In the genomic region with DNA sequence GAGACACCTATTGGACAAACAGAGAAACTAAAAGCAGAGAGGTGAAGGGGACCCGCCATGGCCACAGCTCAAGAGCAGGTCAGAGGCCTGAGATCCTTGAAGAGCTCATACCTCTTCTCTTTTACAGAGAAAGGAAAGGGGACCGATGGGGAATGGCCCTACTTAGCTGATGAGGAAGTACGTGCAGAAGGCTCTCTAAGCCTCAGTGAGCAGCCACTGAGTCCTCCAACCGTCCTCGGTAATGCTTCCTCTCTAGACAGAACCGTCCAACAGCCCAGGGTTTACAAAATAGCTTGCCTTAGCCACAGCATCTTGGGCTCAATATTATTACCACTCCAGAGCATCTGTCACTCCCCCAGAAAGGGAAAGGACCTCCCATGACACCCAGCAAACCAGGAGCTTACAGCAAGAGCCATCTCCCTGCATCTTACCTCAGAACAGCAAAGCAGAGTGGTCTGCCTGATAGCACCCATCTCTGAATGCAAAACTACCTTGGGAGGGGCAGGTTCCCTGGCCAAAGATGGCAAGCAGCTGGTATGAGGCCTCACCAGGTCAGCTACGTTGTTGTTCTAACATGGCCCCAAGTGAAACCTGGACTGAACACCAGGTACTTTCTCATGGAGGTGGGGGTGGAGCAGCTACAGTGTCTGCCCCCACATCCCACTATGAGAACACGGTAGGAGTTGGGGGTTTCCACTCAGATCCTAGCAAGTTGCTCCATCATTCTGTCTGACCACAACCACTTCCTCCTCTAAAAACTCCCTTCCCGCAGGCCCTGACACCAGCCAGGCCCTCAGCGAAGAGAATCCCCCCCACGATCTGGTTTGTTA, we compare ENCODE assay signal across 7 mouse cellular contexts. TPM values are rescaled to one million over a fixed set of nuclear protein-coding genes. Genes with fewer than 3 reads are reported as not detected.
DNase-seq lines count a peak whose midpoint lies in the region; ATAC-seq and TF ChIP-seq lines count a peak whose summit lies in the region.

No protein-coding gene starts in this region.

- 60% methylated on average over 11 of the region's 11 CpGs for WGBS in lung, embryonic 15.5 days
- 64% methylated on average over 11 of the region's 11 CpGs for WGBS in embryonic facial prominence, embryonic 14.5 days
- 81% methylated on average over 11 of the region's 11 CpGs for WGBS in neural tube, embryonic 15.5 days
- 82% methylated on average over 11 of the region's 11 CpGs for WGBS in cerebellum, adult 2 months

- peak overlapping the region; percentile 7; the same call in 1 of the 2 replicates for H3K9ac ChIP-seq in lung, embryonic 15.5 days
- no peak overlapping the region for H3K9ac ChIP-seq in embryonic facial prominence, embryonic 14.5 days (ENCODE audit: low read depth, low read length)
- H3K9ac ChIP-seq in neural tube, embryonic 15.5 days (replicated peaks): no peak overlapping the region

- H3K4me3 ChIP-seq in lung, embryonic 15.5 days: no peak overlapping the region
- no peak overlapping the region for H3K4me3 ChIP-seq in embryonic facial prominence, embryonic 14.5 days (ENCODE audit: low read depth, low read length)
- no peak overlapping the region for H3K4me3 ChIP-seq in neural tube, embryonic 15.5 days (replicated peaks)
- no peak overlapping the region for H3K4me3 ChIP-seq in cerebellum, adult 2 months (replicated peaks; ENCODE audit: insufficient read depth, low read depth, low read length)

- ATAC-seq in lung, embryonic 15.5 days (ENCODE audit: borderline replicate concordance, extremely low read depth, low FRiP score, low TSS enrichment): no peak
- ATAC-seq in embryonic facial prominence, embryonic 14.5 days (ENCODE audit: low read depth): no peak
- ATAC-seq in megakaryocyte, adult 5-6 weeks (ENCODE audit: poor library complexity, severe bottlenecking): peak; percentile 57
- ATAC-seq in neural tube, embryonic 15.5 days (ENCODE audit: low FRiP score): no peak

- H3K27me3 ChIP-seq in lung, embryonic 15.5 days: no peaks in the 10 kb centered on the region
- H3K27me3 ChIP-seq in embryonic facial prominence, embryonic 14.5 days (replicated peaks; ENCODE audit: control insufficient read depth, insufficient read depth, low read length): no peaks in the 10 kb centered on the region
- no peaks in the 10 kb centered on the region for H3K27me3 ChIP-seq in neural tube, embryonic 15.5 days (replicated peaks)
- no peaks in the 10 kb centered on the region for H3K27me3 ChIP-seq in cerebellum, adult 2 months (ENCODE audit: control insufficient read depth, insufficient read depth, low read length)

- no peak for TF ChIP-seq CTCF in cerebellum, adult 2 months (IDR thresholded peaks at IDR 0.05; ENCODE audit: borderline replicate concordance, insufficient read depth, low read depth, low read length)

- no peak for TF ChIP-seq POLR2A in cerebellum, adult 2 months (IDR thresholded peaks at IDR 0.05; ENCODE audit: borderline replicate concordance, insufficient read depth, low read length)

- H3K27ac ChIP-seq in lung, embryonic 15.5 days: peak overlapping the region; percentile 83
- peak overlapping the region; percentile 74 for H3K27ac ChIP-seq in embryonic facial prominence, embryonic 14.5 days (replicated peaks; ENCODE audit: low read depth, low read length)
- no peak overlapping the region for H3K27ac ChIP-seq in neural tube, embryonic 15.5 days (replicated peaks)
- H3K27ac ChIP-seq in cerebellum, adult 2 months (ENCODE audit: insufficient read depth, low read length): no peak overlapping the region

- no peaks in the 10 kb centered on the region for H3K36me3 ChIP-seq in lung, embryonic 15.5 days
- H3K36me3 ChIP-seq in embryonic facial prominence, embryonic 14.5 days (ENCODE audit: control insufficient read depth, insufficient read depth, low read length): no peaks in the 10 kb centered on the region
- no peaks in the 10 kb centered on the region for H3K36me3 ChIP-seq in neural tube, embryonic 15.5 days

- no peaks in the 10 kb centered on the region for H3K9me3 ChIP-seq in lung, embryonic 15.5 days
- no peaks in the 10 kb centered on the region for H3K9me3 ChIP-seq in embryonic facial prominence, embryonic 14.5 days (ENCODE audit: control insufficient read depth, low read length)
- H3K9me3 ChIP-seq in neural tube, embryonic 15.5 days (replicated peaks): no peaks in the 10 kb centered on the region

- peak overlapping the region; percentile 43; the same call in 1 of the 2 replicates for H3K4me2 ChIP-seq in lung, embryonic 15.5 days
- H3K4me2 ChIP-seq in embryonic facial prominence, embryonic 14.5 days (ENCODE audit: low read depth, low read length): peak overlapping the region; percentile 44; the same call in 1 of the 2 replicates
- H3K4me2 ChIP-seq in neural tube, embryonic 15.5 days: no peak overlapping the region

- no peak for DNase-seq in lung, postnatal 36 days
- peak; percentile 58 for DNase-seq in embryonic facial prominence, embryonic 14.5 days (ENCODE audit: low spot score)
- no peak for DNase-seq in cerebellum, adult 2 months
- DNase-seq in right cerebral cortex, postnatal 25 days: no peak

- H3K4me1 ChIP-seq in lung, embryonic 15.5 days: peaks cover 37% of the 10 kb centered on the region
- H3K4me1 ChIP-seq in embryonic facial prominence, embryonic 14.5 days (ENCODE audit: control insufficient read depth, insufficient read depth, low read length): peaks cover 30% of the 10 kb centered on the region
- H3K4me1 ChIP-seq in neural tube, embryonic 15.5 days: peaks cover 14% of the 10 kb centered on the region
- H3K4me1 ChIP-seq in cerebellum, adult 2 months (ENCODE audit: control insufficient read depth, insufficient read depth, low read length): peaks cover 15% of the 10 kb centered on the region

RNA-seq across cellular contexts. Expression of gene Rnf19b, which starts 25.7 kb away (rescaled TPM):
- 7.3 and 7.6 TPM in 2 replicates for polyA plus RNA-seq in lung, embryonic 15.5 days (2015; fragmentation: Nextera tagmentation; extraction: Ambion mirVana)
- polyA plus RNA-seq in embryonic facial prominence, embryonic 14.5 days (2014; fragmentation: Nextera tagmentation; extraction: Ambion mirVana): 9.7 and 11.3 TPM in 2 replicates
- 20.2 and 24.2 TPM in 2 replicates for total RNA-seq in megakaryocyte, adult 5-6 weeks (2015)
- 52.8 and 56.8 TPM in 2 replicates for total RNA-seq in megakaryocyte, adult 5-6 weeks (2017)
- 29.9 and 34.5 TPM in 2 replicates for polyA plus RNA-seq in neural tube, embryonic 15.5 days (2015; fragmentation: Nextera tagmentation; extraction: Ambion mirVana)
- polyA plus RNA-seq in cerebellum, adult 2 months (2012; rRNA removed): 137 and 154 TPM in 2 replicates

RNA-seq across cellular contexts. Expression of gene Ak2, which starts 40.6 kb away (rescaled TPM):
- 182 and 187 TPM in 2 replicates for polyA plus RNA-seq in lung, embryonic 15.5 days (2015; fragmentation: Nextera tagmentation; extraction: Ambion mirVana)
- polyA plus RNA-seq in embryonic facial prominence, embryonic 14.5 days (2014; fragmentation: Nextera tagmentation; extraction: Ambion mirVana): 135 and 142 TPM in 2 replicates
- 41.2 and 48.0 TPM in 2 replicates for total RNA-seq in megakaryocyte, adult 5-6 weeks (2015)
- 69.0 and 71.2 TPM in 2 replicates for total RNA-seq in megakaryocyte, adult 5-6 weeks (2017)
- 90.2 and 120 TPM in 2 replicates for polyA plus RNA-seq in neural tube, embryonic 15.5 days (2015; fragmentation: Nextera tagmentation; extraction: Ambion mirVana)
- polyA plus RNA-seq in cerebellum, adult 2 months (2012; rRNA removed): 43.9 and 45.7 TPM in 2 replicates

Comparison
In these comparisons a context has a peak if more than half of its experiments do, and no peak if none do; other contexts are left out.
1. H3K27ac ChIP-seq: peak in lung, embryonic 15.5 days (single experiment) and embryonic facial prominence, embryonic 14.5 days (single experiment); none in neural tube, embryonic 15.5 days (single experiment) and cerebellum, adult 2 months (single experiment).